Mouse (Mus musculus): Measurements from ENCODE around the gene Plcd1.

Plcd1 gene

GRCm38 (mm10) chr9:119025263-119025662 is 68.0 kb downstream of the Plcd1 start:
- in situ Hi-C loops (cut with MboI): no loop called here

DNA sequence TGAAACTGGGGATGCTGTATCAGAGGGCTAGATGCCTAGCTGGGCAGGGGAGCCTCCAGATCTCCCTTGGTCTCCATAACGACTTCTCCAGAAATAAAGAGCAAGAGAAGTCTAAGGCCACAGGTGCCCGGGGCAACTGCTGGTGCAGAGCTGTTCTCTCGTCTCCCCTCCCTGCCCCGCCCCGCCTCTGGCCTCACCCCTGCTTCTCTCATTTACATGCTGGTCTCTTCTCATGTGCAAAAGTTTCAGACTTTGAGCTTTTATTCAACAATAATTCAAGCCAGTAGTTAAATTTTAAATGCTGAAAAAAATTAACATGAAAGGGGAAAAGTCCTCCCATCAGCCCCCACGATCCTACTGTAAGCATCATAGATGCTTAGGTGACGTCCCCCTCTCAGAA is 71.6 kb downstream of the Plcd1 start:
- in situ Hi-C loops (cut with MboI): no loop called here

Data from mature B cell (primary cell).